Mouse (Mus musculus): ENCODE data around the gene Grin3a.

Gene Grin3a

GRCm38 (mm10) chr4:49845612-49845985 is at the start of gene Grin3a:
Gene Grin3a (minus strand): TSS chr4:49845744.
- DNase-seq, result no peak

GRCm38 (mm10) chr4:49891835-49892301 is 46.3 kb upstream of the Grin3a start:
- no peak for DNase-seq

GRCm38 (mm10) chr4:49877084-49877483 is 31.5 kb upstream of the Grin3a start:
- no peak for DNase-seq

- DNase-seq, result no peak
Observed at GRCm38 (mm10) chr4:49860611-49861010, 15.1 kb upstream of the Grin3a start.

GRCm38 (mm10) chr4:49844828-49845611 is 524 bp downstream of the Grin3a start:
- no peak for DNase-seq

GRCm38 (mm10) chr4:49844274-49844827 is 1.2 kb downstream of the Grin3a start:
- no peak for DNase-seq

GRCm38 (mm10) chr4:49843787-49844186 is 1.8 kb downstream of the Grin3a start:
- no peak for DNase-seq

- DNase-seq, result no peak
Observed at GRCm38 (mm10) chr4:49832035-49832434, 13.5 kb downstream of the Grin3a start.

GRCm38 (mm10) chr4:49813852-49814251 is 31.7 kb downstream of the Grin3a start:
- DNase-seq, result no peak

GRCm38 (mm10) chr4:49806791-49807190 is 38.8 kb downstream of the Grin3a start:
- no peak for DNase-seq

GRCm38 (mm10) chr4:49799338-49799737 is 46.2 kb downstream of the Grin3a start:
- no peak for DNase-seq

- no peak for DNase-seq
Observed at GRCm38 (mm10) chr4:49788971-49789370, 56.6 kb downstream of the Grin3a start.

- DNase-seq, result no peak
Observed at GRCm38 (mm10) chr4:49742847-49743246, 102.7 kb downstream of the Grin3a start.

GRCm38 (mm10) chr4:49741942-49742341 is 103.6 kb downstream of the Grin3a start:
- DNase-seq, result no peak

- no peak for DNase-seq
Observed at GRCm38 (mm10) chr4:49740796-49741766, 104.5 kb downstream of the Grin3a start.

GRCm38 (mm10) chr4:49739561-49739960 is 106.0 kb downstream of the Grin3a start:
- DNase-seq, result no peak

- DNase-seq, result no peak
Observed at GRCm38 (mm10) chr4:49729326-49729725, 116.2 kb downstream of the Grin3a start.

- no peak for DNase-seq
Observed at GRCm38 (mm10) chr4:49723908-49724307, 121.6 kb downstream of the Grin3a start.

GRCm38 (mm10) chr4:49691405-49692194 is 153.9 kb downstream of the Grin3a start:
- DNase-seq, result no peak

- peak; percentile 11 for DNase-seq
Observed at GRCm38 (mm10) chr4:49688594-49689288, 156.8 kb downstream of the Grin3a start.

- DNase-seq, result no peak
Observed at GRCm38 (mm10) chr4:49681812-49682211, 163.7 kb downstream of the Grin3a start, which contains the start of gene Ppp3r2. Gene Ppp3r2 (minus strand): TSS chr4:49682024.
